Mouse (Mus musculus): ENCODE data around the gene Sugct. TPM values are rescaled to one million over a fixed set of nuclear protein-coding genes. Genes with fewer than 3 reads are reported as not detected.

The Sugct gene
- polyA plus RNA-seq, 1 experiment = not detected

GRCm38 (mm10) chr13:17038341-17038740 is 657.0 kb downstream of the Sugct start:
- Histone ChIP-seq H3K4me3 (replicated peaks) (no peak overlapping the region), H3K36me3 (ENCODE audit: control insufficient read depth) (no peaks in the 10 kb centered on the region)
- TF ChIP-seq TAL1 (IDR thresholded peaks at IDR 0.05; ENCODE audit: low read length) (no peak), GATA1 (IDR thresholded peaks at IDR 0.05; ENCODE audit: low read length) (no peak)

GRCm38 (mm10) chr13:17037899-17038298 is 657.5 kb downstream of the Sugct start:
- Histone ChIP-seq H3K4me1 (ENCODE audit: control insufficient read depth) (no peaks in the 10 kb centered on the region), H3K36me3 (ENCODE audit: control insufficient read depth) (no peaks in the 10 kb centered on the region), H3K27me3 (ENCODE audit: control insufficient read depth) (no peaks in the 10 kb centered on the region), H3K9me3 (ENCODE audit: control insufficient read depth, low read length) (no peaks in the 10 kb centered on the region), H3K4me3 (replicated peaks) (no peak overlapping the region)
- no peak for TF ChIP-seq TAL1 (IDR thresholded peaks at IDR 0.05; ENCODE audit: low read length)

More at GRCm38 (mm10) chr13:17038341-17038740, 657.0 kb downstream of the Sugct start:
- Histone ChIP-seq H3K4me1 (ENCODE audit: control insufficient read depth) (no peaks in the 10 kb centered on the region), H3K27me3 (ENCODE audit: control insufficient read depth) (no peaks in the 10 kb centered on the region), H3K9me3 (ENCODE audit: control insufficient read depth, low read length) (no peaks in the 10 kb centered on the region)

GRCm38 (mm10) chr13:17030761-17031160 is 664.6 kb downstream of the Sugct start:
- Histone ChIP-seq H3K4me1 (ENCODE audit: control insufficient read depth) (peaks cover 20% of the 10 kb centered on the region), H3K4me3 (replicated peaks) (no peak overlapping the region), H3K36me3 (ENCODE audit: control insufficient read depth) (no peaks in the 10 kb centered on the region), H3K27me3 (ENCODE audit: control insufficient read depth) (no peaks in the 10 kb centered on the region), H3K9me3 (ENCODE audit: control insufficient read depth, low read length) (peaks cover 3% of the 10 kb centered on the region; the same call in 1 of the 2 replicates)
- TF ChIP-seq TAL1 (IDR thresholded peaks at IDR 0.05; ENCODE audit: low read length) = no peak
- no peak for TF ChIP-seq GATA1 (IDR thresholded peaks at IDR 0.05; ENCODE audit: low read length)

GRCm38 (mm10) chr13:17028595-17028994 is 666.8 kb downstream of the Sugct start:
- no peak for TF ChIP-seq GATA1 (IDR thresholded peaks at IDR 0.05; ENCODE audit: low read length)
- peaks cover 22% of the 10 kb centered on the region for H3K4me1 ChIP-seq (ENCODE audit: control insufficient read depth)
- no peaks in the 10 kb centered on the region for H3K27me3 ChIP-seq (ENCODE audit: control insufficient read depth)
- H3K9me3 ChIP-seq (ENCODE audit: control insufficient read depth, low read length) = peaks cover 3% of the 10 kb centered on the region; the same call in 1 of the 2 replicates
- no peak overlapping the region for H3K4me3 ChIP-seq (replicated peaks)
- no peaks in the 10 kb centered on the region for H3K36me3 ChIP-seq (ENCODE audit: control insufficient read depth)

- Histone ChIP-seq H3K4me3 (replicated peaks) (peak overlapping the region; percentile 10), H3K9me3 (ENCODE audit: control insufficient read depth, low read length) (peaks cover 3% of the 10 kb centered on the region; the same call in 1 of the 2 replicates), H3K36me3 (ENCODE audit: control insufficient read depth) (no peaks in the 10 kb centered on the region), H3K4me1 (ENCODE audit: control insufficient read depth) (peaks cover 22% of the 10 kb centered on the region), H3K27me3 (ENCODE audit: control insufficient read depth) (no peaks in the 10 kb centered on the region)
- TF ChIP-seq TAL1 (IDR thresholded peaks at IDR 0.05; ENCODE audit: low read length) (peak; percentile 80), GATA1 (IDR thresholded peaks at IDR 0.05; ENCODE audit: low read length) (peak; percentile 71; the same call in 1 of the 2 replicates)
Observed at GRCm38 (mm10) chr13:17027846-17028529, 667.4 kb downstream of the Sugct start.

GRCm38 (mm10) chr13:17027001-17027400 is 668.4 kb downstream of the Sugct start:
- Histone ChIP-seq H3K27me3 (ENCODE audit: control insufficient read depth) (no peaks in the 10 kb centered on the region), H3K9me3 (ENCODE audit: control insufficient read depth, low read length) (peaks cover 3% of the 10 kb centered on the region; the same call in 1 of the 2 replicates), H3K4me3 (replicated peaks) (no peak overlapping the region), H3K4me1 (ENCODE audit: control insufficient read depth) (peaks cover 22% of the 10 kb centered on the region), H3K36me3 (ENCODE audit: control insufficient read depth) (no peaks in the 10 kb centered on the region)
- TF ChIP-seq TAL1 (IDR thresholded peaks at IDR 0.05; ENCODE audit: low read length) (no peak), GATA1 (IDR thresholded peaks at IDR 0.05; ENCODE audit: low read length) (no peak)

- no peaks in the 10 kb centered on the region for H3K9me3 ChIP-seq (ENCODE audit: control insufficient read depth, low read length)
- no peaks in the 10 kb centered on the region for H3K36me3 ChIP-seq (ENCODE audit: control insufficient read depth)
- no peak overlapping the region for H3K4me3 ChIP-seq (replicated peaks)
- TF ChIP-seq TAL1 (IDR thresholded peaks at IDR 0.05; ENCODE audit: low read length) (no peak), GATA1 (IDR thresholded peaks at IDR 0.05; ENCODE audit: low read length) (no peak)
- H3K4me1 ChIP-seq (ENCODE audit: control insufficient read depth) = no peaks in the 10 kb centered on the region
- H3K27me3 ChIP-seq (ENCODE audit: control insufficient read depth) = no peaks in the 10 kb centered on the region
Observed at GRCm38 (mm10) chr13:16996464-16996863, 698.9 kb downstream of the Sugct start.

GRCm38 (mm10) chr13:16995321-16995720 is 700.0 kb downstream of the Sugct start:
- H3K4me3 ChIP-seq (replicated peaks) = no peak overlapping the region
- no peaks in the 10 kb centered on the region for H3K27me3 ChIP-seq (ENCODE audit: control insufficient read depth)
- no peaks in the 10 kb centered on the region for H3K9me3 ChIP-seq (ENCODE audit: control insufficient read depth, low read length)
- H3K4me1 ChIP-seq (ENCODE audit: control insufficient read depth) = no peaks in the 10 kb centered on the region
- TF ChIP-seq TAL1 (IDR thresholded peaks at IDR 0.05; ENCODE audit: low read length) = no peak
- TF ChIP-seq GATA1 (IDR thresholded peaks at IDR 0.05; ENCODE audit: low read length) = no peak
- no peaks in the 10 kb centered on the region for H3K36me3 ChIP-seq (ENCODE audit: control insufficient read depth)

GRCm38 (mm10) chr13:16977743-16978142 is 717.6 kb downstream of the Sugct start:
- no peak overlapping the region for H3K4me3 ChIP-seq (replicated peaks)
- H3K9me3 ChIP-seq (ENCODE audit: control insufficient read depth, low read length) = no peaks in the 10 kb centered on the region
- no peak for TF ChIP-seq GATA1 (IDR thresholded peaks at IDR 0.05; ENCODE audit: low read length)
- no peak for TF ChIP-seq TAL1 (IDR thresholded peaks at IDR 0.05; ENCODE audit: low read length)
- H3K4me1 ChIP-seq (ENCODE audit: control insufficient read depth) = no peaks in the 10 kb centered on the region
- no peaks in the 10 kb centered on the region for H3K36me3 ChIP-seq (ENCODE audit: control insufficient read depth)
- H3K27me3 ChIP-seq (ENCODE audit: control insufficient read depth) = no peaks in the 10 kb centered on the region
